Mouse (Mus musculus) layer of hippocampus, postnatal 10 days (tissue): ENCODE data around the gene Tubb4b. TPM values are rescaled to one million over a fixed set of nuclear protein-coding genes. Genes with fewer than 3 reads are reported as not detected.
A peak's percentile ranks its signal among the peaks of the same experiment; 100 is the strongest.
"Not testable (repeated sequence)": the region's sequence is repeated elsewhere in the genome, so short reads cannot be mapped to it uniquely, and the experiment has no call there.

Experiments
- DNase-seq, 2 experiments: peaks; one replicate each; pipeline ENCODE4 v3.0.0; 2021; ENCODE audit warnings: low spot score in 2 of 2
- long read RNA-seq: library from polyadenylated mRNA; stranded (forward); transcript quantifications from one replicate; pipeline ENCODE4 v2.0.0, GENCODE M21; 2023
- total RNA-seq, 2 experiments: library from RNA; stranded (reverse); gene quantifications; 2 replicates each; pipeline ENCODE4 v1.2.3; 2021

Tubb4b gene
- 100 to 1,000 TPM; 394 to 449 TPM for total RNA-seq
- long read RNA-seq, transcript Tubb4b-201 (4 exons, 1,598 nt), result major isoform, 396 of 573 reads
- long read RNA-seq, partial matches to known transcripts, result 12 of 573 reads
- long read RNA-seq, other reads (novel, unspliced or antisense), result 165 of 573 reads

DNA sequence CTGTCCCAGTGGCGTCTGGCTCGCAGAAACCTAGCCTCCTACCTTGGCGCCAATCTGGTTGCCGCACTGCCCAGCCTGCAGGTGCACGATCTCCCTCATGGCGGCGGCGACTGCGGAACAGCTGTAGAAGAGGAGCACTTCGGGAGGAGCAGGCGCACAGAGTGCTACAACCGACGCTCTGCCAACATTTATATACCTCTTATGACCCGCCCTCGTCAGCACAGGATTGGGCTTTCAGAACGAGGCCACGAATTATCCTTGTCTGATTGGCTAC, at the start of gene Tubb4b:
TSS of gene Tubb4b (minus strand) at position 211 of the 274 bp plus-strand sequence.
- no peak for DNase-seq

DNA sequence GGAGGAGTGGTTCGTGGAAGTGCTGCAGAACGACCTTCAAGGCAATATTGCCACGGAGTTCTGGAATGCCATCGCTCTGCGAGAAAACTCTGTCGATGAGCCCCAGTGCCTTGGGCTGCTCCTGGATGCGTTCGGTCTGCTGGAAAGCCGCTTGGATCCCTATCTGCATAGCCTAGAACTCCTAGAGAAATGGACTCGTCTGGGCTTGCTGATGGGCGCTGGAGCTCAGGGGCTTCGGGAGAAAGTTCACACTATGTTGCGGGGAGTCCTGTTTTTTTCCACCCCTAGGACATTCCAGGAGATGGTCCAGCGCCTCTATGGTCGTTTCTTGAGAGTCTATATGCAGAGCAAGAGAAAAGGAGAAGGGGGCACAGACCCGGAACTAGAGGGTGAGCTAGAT, 48.5 kb upstream of the Tubb4b start:
- no peak for DNase-seq

DNA sequence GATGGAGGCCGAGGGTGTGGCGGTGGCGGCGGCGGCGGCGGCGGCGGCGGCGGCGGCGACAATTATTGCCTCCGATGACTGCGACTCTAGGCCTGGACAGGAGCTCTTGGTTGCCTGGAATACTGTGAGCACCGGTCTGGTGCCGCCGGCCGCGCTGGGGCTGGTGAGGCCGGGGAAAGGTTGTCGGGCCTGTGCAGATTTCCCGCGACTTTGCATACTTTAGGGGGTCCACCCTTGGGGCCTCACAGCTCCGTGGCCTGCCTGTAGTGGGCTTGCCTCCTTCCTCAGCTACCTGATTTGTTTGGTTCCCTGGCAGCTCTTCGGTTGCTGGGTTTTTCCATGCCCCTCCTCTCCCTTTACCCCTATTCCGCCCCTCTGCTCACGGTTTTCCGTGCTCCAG, 48.0 kb upstream of the Tubb4b start:
- no peak for DNase-seq

DNA sequence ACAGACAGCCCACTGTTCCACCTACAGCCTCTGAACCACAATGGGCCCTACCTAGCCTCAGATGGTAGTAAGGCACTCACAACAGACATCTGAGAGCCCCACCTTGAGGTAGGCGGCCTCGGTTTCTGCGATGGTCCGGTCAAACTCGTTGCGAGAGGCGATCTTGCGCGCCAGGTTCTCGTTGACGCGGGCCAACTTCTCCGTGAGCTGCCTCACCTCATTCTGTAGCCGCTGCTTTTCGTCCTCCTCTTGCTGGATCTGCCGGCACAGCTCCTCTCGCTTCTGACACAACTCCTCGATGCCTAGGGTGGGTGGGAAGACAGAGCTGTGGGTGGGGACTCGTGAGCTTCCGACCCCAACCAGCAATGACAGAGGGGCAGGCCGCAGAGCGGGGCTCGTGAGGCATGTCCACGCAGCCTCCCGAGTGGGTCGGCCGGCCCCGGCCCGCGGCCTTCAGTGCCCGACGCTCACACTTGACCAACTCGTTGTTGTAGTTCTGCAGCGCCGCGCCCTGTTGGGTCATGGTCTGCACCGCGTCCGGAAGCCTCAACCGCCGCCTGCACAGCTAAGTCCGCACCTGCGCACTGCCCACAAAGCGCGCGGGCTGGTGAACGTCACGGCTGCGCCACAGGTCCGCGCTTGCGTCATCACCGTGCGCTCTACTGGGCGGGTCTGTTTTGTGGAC, 47.5 kb upstream of the Tubb4b start, which contains the start of the genes Ssna1 and Anapc2:
TSS of gene Ssna1 (minus strand) at position 612 of the 685 bp plus-strand sequence.
TSS of gene Anapc2 (plus strand) at position 652 of the 685 bp plus-strand sequence.
- DNase-seq, result peak; percentile 98 to 99

DNA sequence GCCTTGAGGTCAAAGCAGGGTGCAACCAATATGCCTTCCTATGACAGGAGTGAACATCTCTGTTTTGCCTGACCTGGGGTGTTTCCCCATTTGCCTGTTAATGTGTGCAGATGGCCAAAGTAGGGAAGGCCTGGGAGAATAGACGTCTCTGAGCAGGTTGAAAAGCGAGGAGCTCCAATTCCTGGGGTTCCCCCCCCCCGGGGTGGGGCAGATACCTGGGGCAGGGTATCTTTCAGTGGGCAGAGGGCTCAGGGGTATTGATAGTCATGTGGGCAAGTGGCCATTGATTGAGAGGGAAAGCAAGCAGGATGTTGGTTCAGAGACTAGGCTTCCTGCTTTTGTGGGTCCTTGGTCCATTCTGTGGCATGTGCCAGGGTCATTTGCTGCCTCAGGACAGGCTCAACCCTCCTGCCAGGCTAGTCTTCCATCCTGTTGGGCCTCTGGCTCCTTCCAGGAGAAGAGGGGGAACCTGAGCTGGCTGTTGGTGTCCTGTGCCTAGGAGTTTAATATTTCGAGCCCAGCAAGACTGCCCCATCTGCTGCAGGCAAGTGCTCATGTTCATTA, 43.3 kb upstream of the Tubb4b start:
- no peak for DNase-seq

DNA sequence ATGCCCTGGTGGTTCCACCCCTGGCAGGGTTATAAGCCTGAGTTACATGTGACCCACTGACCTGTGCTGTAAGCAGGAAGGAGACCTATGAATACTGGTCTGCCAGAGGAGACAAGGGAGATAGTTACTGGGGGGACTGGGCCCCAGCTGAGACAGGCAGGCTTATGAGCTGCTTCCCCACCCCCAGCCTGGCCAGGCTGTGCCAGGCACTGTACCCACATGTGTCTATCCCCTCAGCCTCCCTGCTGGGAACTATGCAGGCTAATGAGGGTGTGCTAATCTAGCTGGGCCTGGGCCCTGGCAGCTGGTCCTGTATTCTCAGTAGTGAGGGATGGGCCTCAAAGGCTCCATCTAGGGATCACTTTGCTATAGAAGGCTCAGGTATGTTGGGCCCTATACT, 42.7 kb upstream of the Tubb4b start:
- DNase-seq, result no peak

DNA sequence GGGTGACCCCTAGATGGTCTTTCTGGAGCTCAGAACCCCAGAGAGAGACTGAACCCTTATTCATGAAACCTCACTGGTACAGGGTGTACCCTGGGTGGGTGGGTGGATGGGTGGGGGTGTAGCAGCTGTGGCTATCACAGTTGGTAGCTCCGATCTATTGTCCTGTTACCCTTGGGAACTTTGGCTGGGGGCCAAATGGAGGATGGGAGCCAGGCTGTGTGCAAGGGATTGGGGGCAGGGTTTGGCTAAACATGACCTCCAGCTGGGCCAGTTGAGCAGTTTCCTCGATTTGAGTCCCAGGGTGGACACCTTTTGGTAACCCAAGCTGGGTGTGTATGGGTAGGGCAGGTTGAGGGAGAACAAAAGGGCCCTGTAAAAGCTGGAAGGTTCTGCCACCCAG, 42.2 kb upstream of the Tubb4b start:
- no peak for DNase-seq

DNA sequence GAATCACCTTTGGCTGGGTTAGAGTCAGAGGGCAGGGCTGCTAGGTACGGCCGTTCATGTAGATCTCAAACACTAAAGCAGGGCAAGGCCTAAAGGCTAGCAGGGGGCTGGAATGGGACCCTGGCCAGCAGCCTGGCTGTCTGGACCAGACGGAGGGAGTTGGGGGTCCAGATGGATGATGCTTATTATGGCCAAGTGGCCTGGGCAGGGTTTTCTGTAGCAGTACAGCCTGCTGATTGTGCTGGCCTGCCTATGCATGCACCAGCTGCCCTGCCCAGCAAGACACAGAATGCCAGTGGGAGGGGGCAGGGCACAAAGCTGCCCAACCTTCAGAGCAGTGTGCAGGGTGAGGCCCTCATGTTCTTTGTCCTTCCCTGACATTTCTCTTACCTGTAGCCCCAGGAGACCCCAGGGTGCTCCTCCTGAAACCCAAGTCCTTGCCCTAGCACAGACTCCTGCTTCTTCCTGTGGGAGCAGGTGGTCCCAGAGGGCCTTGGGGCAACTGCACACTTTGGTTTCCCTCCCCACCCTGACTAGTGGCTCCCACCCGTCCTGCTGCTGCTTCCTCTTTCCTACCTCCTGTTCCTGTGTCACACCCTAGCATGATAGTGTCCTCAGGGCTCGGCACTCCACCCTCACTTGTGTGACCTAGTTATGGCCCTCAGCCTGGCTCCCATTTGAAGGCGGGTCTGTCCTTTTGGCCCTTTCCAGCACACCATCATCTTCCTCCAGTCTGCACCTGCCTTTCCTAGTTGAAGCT, 41.6 kb upstream of the Tubb4b start:
- DNase-seq, result no peak

DNA sequence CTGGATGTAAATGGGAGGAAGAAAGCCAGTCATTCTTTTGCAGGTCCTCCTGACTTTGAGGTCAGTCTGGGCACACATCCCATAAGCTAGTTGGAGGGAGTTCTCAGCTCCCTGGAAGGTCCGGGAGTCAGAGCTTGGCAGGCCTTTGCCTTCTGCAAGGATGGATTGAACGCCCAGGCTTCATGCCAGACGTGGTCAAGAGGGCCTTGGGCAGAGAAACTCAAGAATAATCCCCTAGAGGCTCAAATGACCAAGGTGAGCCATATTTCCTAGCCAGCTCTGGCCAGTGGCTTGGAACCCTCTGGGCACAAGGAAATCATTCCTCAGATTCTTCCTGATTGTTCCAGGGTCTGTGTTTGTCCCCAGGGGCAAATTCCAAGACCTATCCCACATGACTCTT, 40.3 kb upstream of the Tubb4b start:
- no peak for DNase-seq

DNA sequence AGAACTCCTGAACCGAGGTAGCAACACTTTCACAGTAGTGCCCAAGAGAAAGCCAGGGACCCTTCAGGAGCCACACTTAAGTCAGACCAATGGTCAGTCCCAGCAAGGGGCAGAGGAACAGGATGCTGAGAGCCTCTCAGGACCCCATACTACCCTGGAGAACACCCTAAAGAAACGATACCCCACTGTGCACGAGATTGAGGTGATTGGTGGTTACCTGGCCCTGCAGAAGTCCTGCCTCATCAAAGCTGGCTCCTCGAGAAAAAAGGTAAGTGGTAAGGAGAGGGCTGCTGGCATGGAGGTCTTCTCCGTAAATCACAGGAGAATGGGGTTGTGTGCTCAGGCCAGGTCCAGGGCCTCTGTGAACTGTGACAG, 39.8 kb upstream of the Tubb4b start:
- no peak for DNase-seq

DNA sequence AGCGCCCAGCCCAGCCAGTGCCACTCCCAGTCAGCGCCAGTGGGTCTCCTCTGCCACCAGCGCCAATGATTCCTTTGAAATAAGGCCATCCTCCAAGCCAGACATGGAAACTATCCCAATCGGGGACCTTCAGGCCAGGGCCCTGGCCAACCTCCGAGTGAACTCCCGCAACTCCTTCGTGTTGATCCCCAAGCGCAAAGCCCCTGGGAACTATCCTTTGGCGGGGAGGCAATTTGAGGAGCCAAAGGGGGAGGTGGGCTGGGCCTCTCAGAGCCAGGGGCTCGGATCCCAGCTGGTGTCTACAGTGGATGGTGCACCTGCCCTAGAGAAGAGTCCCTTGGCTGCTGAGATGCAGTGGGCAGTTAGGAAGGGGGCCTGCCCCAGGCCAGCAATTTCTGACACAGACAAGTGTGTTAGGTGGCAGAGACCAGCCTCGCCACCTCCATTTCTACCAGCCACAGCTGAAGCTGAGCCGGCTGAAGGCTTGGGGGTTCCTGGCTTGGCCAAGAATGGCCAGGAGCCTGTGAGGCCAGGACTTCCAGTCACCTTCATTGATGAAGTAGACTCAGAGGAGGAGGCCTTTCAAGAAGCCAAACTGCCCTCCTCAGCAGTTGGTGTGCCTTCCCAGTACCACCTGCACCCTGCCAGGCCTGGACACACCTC, 39.3 kb upstream of the Tubb4b start:
- no peak for DNase-seq

DNA sequence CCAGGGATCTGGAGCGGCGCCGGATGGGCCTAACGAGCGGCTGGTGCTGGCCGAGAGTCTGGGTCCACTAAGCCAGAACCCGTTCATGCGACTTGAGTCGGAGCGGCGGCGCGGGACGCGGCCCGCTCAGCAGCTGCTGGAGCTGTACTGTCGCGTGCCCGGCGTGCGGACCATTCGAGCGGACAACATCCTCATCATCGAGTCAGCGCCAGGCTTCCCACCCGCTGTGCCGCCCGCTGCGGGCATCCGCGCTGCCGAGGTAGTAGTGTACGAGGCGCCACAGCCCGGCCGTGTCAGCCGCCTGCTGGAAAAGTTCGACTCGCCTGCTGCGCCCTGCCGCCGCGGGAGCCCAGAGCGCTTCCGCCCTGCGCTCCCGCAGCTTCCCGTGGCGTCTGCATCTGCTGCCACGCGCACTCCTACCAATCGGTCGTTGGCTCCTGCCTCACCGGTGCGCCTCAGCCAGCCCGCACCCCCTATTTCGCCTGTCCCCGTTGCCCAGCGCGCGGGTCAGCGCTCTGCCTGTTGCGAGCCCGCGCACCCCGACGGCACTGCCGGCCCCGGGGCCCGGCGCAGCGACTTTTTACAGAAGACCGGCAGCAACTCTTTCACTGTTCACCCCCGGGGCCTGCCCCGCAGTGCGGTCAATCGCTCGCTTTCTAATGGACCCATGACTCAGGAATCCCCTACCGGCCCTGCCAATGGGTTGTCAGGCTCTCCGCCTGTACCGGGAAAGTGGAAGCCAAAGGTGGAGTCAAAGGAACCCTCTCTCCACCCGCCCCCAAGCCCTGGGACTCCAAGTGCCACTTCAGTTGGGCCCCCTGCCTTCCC, 38.5 kb upstream of the Tubb4b start:
- DNase-seq, result peak in 1 of 2 experiments; percentile 46

DNA sequence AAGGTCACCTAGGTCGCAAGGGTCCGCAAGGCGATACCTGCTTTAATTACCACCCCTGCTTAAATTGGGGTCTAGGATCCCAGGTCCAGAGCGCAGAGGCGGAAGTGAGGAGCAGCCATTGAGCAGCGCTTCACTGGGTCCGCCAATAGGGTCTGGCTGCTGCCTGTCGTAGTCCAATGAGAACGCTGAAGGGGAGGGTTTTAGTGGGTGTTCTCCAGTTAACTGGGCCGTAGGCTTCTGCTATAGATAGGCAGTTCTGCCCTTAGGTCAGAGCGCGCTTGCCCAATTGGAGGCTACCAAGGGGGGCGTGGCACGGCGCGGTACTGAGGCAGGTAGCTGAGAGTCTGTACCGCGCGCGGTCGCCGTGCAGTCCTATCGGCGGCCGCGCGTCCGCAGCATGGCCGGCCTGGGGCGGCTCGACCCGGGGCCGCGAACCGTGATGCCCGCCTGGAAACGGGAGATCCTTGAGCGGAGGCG, 37.8 kb upstream of the Tubb4b start, which contains the start of gene Tprn:
TSS of gene Tprn (plus strand) at position 328 of the 477 bp plus-strand sequence.
- peak; percentile 88 to 89 for DNase-seq

DNA sequence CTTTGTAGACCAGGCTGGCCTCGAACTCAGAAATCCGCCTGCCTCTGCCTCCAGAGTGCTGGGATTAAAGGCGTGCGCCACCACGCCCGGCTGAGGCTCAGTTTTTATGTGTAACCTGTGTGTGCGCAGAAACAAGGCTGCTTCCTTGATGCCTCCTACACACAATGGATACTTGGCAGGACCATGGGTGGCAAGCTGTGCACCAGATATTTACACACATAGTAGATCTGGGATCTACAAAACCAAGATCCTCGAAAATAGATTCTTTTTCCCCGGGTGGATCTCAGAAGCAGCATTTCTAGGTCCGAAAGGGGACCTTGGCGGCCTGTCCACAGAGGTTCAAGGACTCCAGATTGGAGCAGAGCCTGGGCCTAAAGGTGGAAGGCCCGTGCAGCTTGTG, 37.4 kb upstream of the Tubb4b start:
- no peak for DNase-seq

DNA sequence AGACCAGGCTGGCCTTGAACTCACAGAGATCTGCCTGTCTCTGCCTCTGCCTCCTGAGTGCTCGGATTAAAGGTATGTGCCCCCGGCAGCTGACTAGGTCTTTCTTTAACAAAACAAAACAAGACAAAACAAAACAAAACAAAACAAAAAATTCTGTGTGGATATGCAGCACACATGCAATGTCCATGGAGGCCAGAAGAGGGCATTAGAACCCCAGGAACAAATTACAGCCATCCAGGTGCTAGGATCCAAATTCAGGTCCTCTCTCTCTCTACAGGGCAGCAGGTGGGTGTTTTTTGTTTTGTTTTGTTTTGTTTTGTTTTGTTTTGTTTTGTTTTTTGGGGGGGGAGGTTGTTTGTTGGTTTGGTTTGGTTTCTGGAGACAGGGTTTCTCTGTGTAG, 34.4 kb upstream of the Tubb4b start:
- DNase-seq, result no peak

DNA sequence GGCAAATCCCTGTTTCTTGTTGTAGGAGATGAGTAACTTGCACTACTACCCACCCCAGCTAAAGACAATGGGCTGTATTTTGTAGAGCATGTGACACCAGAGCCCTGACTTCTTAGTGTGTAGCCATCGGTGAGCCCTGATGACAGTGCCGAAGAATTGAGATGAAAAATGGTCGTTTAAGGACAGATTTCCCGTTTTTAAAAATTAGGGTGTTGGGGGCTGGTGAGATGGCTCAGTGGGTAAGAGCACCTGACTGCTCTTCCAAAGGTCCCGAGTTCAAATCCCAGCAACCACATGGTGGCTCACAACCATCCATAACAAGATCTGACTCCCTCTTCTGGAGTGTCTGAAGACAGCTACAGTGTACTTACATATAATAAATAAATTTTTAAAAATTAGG, 32.7 kb upstream of the Tubb4b start:
- not testable (repeated sequence) for DNase-seq

DNA sequence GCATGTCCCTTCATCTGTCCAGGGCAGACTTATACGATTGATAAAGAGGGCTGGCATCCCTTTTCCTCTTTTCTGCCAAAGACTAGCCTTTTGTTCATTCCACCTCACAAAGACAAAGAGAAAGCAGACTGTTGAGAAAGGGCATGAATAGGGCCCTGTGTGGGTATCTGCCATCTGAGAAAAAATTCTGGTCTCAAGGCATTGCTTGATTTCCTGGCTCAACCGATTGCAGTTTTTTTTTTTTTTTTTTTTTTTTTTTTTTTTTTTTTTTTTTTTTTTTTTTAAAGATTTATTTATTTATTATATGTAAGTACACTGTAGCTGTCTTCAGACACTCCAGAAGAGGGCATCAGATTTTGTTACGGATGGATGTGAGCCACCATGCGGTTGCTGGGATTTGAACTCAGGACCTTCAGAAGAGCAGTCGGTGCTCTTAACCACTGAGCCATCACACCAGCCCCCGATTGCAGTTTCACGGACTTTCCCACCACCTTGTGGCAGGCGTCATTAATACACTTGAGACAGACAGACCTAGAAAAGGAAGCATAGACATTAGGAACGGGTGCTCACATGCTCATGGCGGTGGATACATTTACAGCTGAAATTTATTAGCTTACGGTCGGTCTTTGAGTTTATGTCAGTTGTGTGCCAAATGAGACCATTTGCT, 32.1 kb upstream of the Tubb4b start:
- DNase-seq, result peak in 1 of 2 experiments; percentile 52

DNA sequence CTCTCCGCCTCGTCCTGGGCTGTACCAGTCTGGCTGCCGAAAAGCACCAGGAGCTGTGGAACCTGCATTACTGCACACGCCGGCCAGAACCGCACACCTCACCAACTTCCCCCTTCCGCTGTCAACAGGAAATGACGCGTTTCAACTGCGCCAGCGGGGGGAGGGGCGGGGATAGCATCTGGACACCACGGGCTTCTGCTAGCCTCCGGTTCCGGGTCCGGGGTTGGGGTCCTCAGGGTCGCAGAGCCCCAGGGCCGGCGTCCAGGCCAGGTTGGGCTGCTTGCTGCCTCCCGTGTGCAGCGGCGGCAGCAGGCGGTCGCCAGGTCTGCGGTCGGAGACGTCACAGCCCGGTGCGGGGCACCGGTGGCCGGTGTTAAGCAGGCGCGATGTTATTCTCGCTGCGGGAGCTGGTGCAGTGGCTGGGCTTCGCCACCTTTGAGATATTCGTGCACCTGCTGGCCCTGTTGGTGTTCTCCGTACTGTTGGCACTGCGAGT, 30.8 kb upstream of the Tubb4b start, which contains the start of gene Tmem203:
TSS of gene Tmem203 (plus strand) at position 156 of the 496 bp plus-strand sequence.
- DNase-seq, result peak; percentile 86 to 89

DNA sequence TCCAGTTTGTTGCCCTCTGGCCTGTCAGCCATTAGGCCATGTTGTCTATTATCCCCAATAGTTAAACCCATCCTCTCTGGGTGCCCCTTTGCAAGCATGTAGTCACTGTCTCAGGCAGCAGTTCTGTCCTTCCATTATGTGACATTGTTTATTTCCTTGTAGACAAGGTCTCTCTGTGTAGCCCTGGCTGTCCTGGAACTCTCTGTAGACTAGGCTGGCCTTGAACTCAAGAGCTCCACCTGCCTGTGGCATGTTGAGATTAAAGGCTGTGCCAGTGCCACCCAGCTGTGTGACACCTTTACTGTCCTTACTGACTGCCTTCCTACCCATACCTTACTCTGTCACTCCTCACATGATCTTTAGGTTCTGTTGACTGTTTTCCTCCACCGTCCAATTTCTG, 27.8 kb upstream of the Tubb4b start:
- DNase-seq, result no peak
